Mouse (Mus musculus): ENCODE data around the gene Usp29. TPM values are rescaled to one million over a fixed set of nuclear protein-coding genes. Genes with fewer than 3 reads are reported as not detected.
"Not testable (repeated sequence)": the region's sequence is repeated elsewhere in the genome, so short reads cannot be mapped to it uniquely, and the experiment has no call there.

The Usp29 gene
- total RNA-seq, 2 experiments from 2014 or later, result not detected

- no peak for ATAC-seq (replicated peaks; ENCODE audit: poor library complexity, severe bottlenecking)
Measured at GRCm38 (mm10) chr7:6759698-6760097, 29.3 kb downstream of the Usp29 start.

- ATAC-seq (replicated peaks; ENCODE audit: poor library complexity, severe bottlenecking), result no peak
Measured at GRCm38 (mm10) chr7:6760170-6760569, 29.8 kb downstream of the Usp29 start.

- ATAC-seq (replicated peaks; ENCODE audit: poor library complexity, severe bottlenecking), result no peak
Measured at GRCm38 (mm10) chr7:6765240-6765639, 34.9 kb downstream of the Usp29 start.

- ATAC-seq (replicated peaks; ENCODE audit: poor library complexity, severe bottlenecking), result no peak
Measured at GRCm38 (mm10) chr7:6770286-6770685, 39.9 kb downstream of the Usp29 start.

DNA sequence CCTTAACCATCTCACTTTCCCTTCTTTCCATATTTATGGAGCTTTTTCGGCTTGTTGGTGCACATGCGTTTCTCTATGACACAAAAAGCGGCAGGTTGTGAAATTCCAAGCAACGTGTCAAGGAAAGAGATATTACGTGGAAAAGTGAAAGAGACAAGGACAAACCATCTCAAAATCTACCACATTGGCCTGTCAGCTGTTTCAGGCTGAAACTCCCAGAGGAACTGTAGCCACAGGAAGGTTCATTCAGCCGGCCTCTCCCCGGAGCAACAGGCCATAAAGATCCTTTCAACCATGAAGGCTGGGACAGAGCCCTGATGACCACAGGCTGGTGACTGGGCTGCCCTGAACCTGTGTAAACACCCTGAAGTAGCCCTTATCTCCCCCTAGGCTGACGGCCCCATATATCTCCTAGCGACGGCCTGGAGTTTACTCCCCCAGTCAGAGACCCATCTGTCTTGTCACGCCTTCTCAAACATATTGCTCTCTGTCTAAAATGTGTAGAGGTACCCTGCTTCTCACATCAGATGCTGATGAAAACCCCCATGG lies 43.6 kb downstream of the Usp29 start:
- not testable (repeated sequence) for ATAC-seq (replicated peaks; ENCODE audit: poor library complexity, severe bottlenecking)

GRCm38 (mm10) chr7:6776314-6777059 lies 46.1 kb downstream of the Usp29 start:
- no peak for ATAC-seq (replicated peaks; ENCODE audit: poor library complexity, severe bottlenecking)

DNA sequence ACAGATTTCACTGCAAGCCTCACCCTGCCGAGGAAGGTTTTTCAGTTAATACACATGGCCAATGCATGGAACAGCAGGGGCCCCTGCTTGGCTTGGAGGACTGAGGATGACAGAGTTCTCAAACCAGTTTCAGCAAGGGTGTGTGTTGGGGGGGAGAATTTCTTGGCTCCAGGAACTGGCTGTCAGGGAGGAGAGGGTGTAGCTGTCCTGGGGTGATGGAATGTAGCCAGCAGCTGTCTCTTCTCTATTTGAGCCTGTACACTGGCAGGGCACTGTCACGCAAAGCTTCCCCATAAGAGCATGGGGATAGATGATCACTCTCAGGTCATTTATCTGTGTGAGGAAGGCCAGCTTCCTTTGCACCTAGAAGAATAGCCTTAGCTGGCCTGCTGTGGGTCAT lies 46.7 kb downstream of the Usp29 start:
- no peak for ATAC-seq (replicated peaks; ENCODE audit: poor library complexity, severe bottlenecking)

DNA sequence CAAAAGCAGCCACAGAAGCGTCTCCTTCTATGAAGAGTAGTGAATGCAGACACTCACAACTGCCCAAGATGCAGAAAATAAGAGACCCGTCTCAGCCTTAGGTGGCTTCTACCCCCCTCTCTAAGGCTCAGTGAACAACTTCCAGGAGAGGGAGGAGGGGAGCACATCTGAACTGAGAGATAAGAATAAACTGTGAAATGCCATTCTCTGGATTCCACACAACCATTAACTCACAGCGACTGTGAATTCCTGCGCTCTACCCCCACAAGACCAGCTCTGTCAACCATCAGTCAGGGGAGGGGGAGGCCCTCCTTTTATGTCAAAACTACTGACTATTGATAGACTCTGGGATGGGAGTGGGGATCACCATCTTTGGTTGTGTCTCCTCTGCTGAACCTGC lies 47.3 kb downstream of the Usp29 start:
- ATAC-seq (replicated peaks; ENCODE audit: poor library complexity, severe bottlenecking), result no peak

DNA sequence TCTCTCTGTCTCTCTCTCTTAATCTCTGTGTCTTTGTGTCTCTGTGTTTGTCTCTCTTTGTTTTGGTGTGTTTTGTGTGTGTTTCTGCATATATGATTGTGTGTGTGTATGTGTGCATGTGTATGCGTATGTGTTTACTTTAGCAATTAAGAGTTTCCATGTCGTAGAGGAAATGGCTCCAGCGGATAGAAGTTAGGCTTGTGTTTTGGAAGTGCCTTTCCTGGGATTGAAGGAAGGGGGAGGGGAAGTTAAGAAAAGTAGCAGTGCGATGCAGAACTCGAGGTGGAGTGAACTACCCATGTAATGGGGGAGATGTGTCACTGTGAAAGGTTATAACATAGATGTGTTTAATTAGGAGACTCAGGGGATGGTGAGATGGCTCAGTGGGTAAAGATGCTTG lies 48.8 kb downstream of the Usp29 start:
- ATAC-seq (replicated peaks; ENCODE audit: poor library complexity, severe bottlenecking), result no peak

- ATAC-seq (replicated peaks; ENCODE audit: poor library complexity, severe bottlenecking), result no peak
Measured at GRCm38 (mm10) chr7:6781541-6781940, 51.2 kb downstream of the Usp29 start.

GRCm38 (mm10) chr7:6784340-6785073 lies 54.1 kb downstream of the Usp29 start:
- no peak for ATAC-seq (replicated peaks; ENCODE audit: poor library complexity, severe bottlenecking)

DNA sequence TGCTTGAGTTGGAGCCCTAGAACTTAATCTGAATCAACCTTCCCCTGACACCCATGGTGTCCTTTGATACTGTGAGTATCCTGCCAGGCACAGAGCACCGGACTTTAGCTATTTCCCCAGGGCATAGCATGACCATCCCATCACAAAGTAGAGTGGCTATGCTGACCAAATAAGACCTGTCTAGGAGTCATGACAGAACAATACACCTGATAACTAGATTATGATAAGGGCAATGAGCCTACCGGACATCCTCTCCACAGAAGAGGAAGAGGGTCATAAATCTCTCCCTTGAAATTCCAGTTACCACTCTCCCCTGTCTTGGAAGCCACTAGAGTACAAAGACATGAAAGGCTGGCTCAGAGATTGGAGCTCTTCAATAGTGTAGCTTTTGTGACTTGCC lies 56.6 kb downstream of the Usp29 start:
- no peak for ATAC-seq (replicated peaks; ENCODE audit: poor library complexity, severe bottlenecking)

DNA sequence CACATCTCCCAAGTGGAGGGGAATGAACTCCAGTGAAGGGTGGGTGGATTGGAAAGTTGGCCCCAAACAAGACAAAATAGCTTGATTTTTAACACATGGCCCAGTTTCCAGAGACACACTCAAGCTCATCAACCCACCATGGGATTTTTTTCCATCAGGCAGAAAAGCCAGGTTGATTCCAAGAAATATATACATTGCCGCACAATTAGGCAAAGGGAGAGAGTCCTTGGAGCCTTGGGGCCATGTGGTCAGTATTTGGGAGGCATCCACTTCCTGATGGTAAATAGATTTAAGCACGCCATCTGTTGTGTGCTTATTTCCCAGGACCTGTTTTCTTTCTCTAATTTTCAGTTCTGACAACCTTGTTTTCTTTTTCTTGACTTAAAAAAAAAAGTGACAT lies 57.7 kb downstream of the Usp29 start:
- no peak for ATAC-seq (replicated peaks; ENCODE audit: poor library complexity, severe bottlenecking)

- no peak for ATAC-seq (replicated peaks; ENCODE audit: poor library complexity, severe bottlenecking)
Measured at GRCm38 (mm10) chr7:6791286-6792065, 61.1 kb downstream of the Usp29 start.

DNA sequence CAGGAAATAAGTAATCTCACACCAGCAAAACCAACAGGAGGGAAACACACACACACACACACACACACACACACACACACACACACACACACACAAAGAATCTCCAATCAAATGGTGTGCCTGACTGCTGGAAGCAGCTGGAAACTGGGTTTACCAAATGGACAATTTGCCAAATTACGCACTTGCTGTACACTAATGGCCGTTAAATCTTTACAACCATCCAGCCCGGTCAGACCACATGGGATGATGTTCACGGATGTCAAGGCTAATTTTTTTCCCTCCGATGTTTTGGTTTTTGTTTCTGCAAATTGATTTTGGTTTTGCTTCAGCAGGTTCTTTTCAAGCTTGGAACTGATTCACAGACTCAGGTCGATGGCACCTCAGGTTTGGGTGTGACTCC lies 62.9 kb downstream of the Usp29 start:
- no peak for ATAC-seq (replicated peaks; ENCODE audit: poor library complexity, severe bottlenecking)

DNA sequence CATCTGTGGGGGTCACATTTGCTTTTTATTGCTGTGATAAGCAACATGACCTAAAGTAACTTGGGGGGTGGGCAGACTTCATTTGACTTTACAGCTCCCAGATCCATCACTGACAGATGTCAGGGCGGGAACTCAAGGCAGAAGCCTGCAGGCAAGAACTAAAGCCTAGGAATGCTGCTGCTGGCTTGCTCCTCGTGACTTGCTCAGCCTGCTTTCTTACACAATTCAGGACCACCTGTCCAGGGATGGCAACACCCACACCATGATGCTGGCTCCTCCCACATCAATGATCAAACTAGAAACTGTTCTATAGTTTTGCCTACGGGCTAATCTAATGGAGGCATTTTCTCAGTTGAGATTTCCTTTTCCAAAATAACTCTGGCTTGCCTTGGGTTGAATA lies 63.4 kb downstream of the Usp29 start:
- no peak for ATAC-seq (replicated peaks; ENCODE audit: poor library complexity, severe bottlenecking)

GRCm38 (mm10) chr7:6797408-6797807 lies 67.0 kb downstream of the Usp29 start:
- no peak for ATAC-seq (replicated peaks; ENCODE audit: poor library complexity, severe bottlenecking)

- ATAC-seq (replicated peaks; ENCODE audit: poor library complexity, severe bottlenecking), result no peak
Measured at GRCm38 (mm10) chr7:6799105-6799805, 68.9 kb downstream of the Usp29 start.

- ATAC-seq (replicated peaks; ENCODE audit: poor library complexity, severe bottlenecking), result no peak
Measured at GRCm38 (mm10) chr7:6800586-6801441, 70.4 kb downstream of the Usp29 start.
